Mouse (Mus musculus): ENCODE measurements at regions not wholly inside any gene's neighbourhood (a gene's known extent, or its start where the extent isn't known, plus 50 kb on each side); places are given as distances from the start of the nearest gene placed in this dataset.

- TF ChIP-seq POLR2A (IDR thresholded peaks at IDR 0.05; ENCODE audit: borderline replicate concordance, extremely low read depth, low read depth, low read length) (no peak), CTCF (IDR thresholded peaks at IDR 0.05; ENCODE audit: insufficient read depth, low read length) (no peak)
Measured at GRCm38 (mm10) chr4:69753086-69753485, 657.2 kb downstream of the Cdk5rap2 start.

Data from lung, adult 2 months (tissue).